Mouse (Mus musculus): Measurements from ENCODE around the gene Thrb.

Thrb gene

GRCm38 (mm10) chr14:17972665-17973064, 312.6 kb downstream of the Thrb start:
- DNase-seq, result no peak

DNA sequence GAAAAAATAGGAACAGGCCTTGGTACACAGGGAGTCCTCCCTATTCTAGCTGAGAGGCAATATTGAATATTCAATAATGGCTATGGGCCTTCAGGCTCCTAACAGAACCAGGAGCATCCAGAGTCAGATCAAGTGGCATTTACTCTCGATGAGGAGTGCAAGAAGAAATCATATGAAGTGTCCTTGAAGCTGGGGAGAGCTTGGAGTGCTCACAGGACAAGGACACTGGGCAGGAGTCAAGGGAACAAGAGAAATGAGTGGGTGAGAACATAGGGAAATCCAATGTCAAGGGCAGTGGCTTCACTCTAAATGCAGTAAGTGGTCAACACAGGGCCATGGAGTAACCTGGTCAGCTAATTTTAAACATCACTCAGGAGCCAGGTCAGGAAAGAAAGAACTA, 315.7 kb downstream of the Thrb start:
- DNase-seq, result no peak

DNA sequence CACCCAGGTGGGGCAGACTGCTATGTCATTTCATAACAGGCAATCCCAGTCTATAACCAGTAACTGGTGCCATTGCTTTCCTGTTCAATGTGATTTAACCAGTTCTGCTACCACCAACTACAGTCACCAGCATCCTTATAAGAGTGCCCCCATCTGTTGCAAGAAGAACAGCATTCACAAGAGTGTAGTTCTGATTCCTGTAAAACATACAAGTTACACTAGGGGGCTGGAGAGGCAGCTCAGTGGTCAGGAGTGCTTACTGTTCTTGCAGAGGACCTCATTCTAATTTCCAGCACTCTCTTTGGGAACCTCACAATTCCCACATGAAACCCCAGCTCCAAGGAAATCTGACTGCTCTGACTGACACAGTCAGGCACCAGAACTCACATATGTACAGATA, 318.2 kb downstream of the Thrb start:
- DNase-seq, result no peak

- no peak for DNase-seq
These were observed 321.2 kb downstream of the Thrb start for GRCm38 (mm10) chr14:17981258-17981657.

DNA sequence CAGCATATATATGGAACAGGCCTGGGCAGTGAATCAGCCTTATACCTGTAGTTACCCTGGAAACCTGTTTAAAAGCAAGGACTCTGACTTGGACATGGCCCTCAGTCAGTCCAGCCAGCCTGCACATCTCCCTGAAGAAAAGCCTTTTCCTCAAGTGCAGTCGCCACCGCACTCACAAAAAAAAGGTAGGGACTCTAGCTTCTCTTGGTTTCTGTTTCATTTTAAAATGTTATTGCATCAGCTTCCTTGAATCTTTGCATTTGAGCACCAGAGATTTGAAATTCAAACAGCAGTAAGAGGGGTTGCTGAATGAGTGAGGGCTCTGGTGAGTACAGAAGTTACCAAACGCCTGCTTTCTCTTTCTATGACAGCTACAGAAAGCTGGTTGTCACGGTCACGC, 322.0 kb downstream of the Thrb start:
- no peak for DNase-seq

DNA sequence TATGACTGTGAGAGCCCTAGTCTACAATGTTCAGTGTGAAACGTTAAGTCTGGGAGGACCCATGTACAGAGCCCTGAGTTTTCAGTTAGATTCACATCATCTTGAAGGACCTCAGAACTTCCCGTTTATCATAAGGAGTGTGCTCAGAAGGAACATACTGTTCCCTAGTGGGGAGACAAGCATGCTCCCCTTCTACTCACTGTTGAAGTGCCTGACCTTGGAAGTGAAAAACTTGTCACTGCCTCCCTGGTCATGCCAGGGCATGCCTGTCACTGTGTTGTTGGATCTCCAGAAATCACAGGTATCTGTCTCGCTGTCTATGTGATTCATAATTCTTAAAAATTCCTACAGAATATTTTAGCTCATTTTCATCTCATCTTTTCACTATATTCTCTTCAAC, 323.3 kb downstream of the Thrb start:
- no peak for DNase-seq

- DNase-seq, result no peak
These were observed 323.8 kb downstream of the Thrb start for GRCm38 (mm10) chr14:17983839-17984238.

DNA sequence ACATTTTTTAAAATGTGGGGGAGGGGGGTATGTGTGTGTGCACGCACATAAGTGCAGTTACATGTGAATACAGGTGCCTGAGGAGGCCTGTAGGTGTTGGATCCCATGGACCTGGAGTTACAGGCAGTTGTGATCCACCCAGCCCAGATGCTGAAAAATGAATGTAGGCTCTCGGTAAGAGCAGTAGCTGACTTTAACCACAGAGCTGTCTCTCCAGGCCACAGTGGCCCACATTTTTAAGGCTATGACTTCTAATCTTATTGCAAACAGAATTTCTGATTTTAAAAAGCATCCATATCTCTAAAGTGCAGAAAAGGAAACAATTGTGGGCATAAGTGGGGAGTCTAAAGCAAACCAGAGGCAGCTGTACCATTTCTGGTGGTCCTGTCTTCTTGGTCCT, 328.5 kb downstream of the Thrb start:
- DNase-seq, result no peak

GRCm38 (mm10) chr14:17989182-17989581, 329.1 kb downstream of the Thrb start:
- DNase-seq, result no peak

GRCm38 (mm10) chr14:17990186-17990585, 330.1 kb downstream of the Thrb start:
- no peak for DNase-seq

- DNase-seq, result peak; percentile 31 to 73
These were observed 341.8 kb downstream of the Thrb start for GRCm38 (mm10) chr14:18001886-18002285.

- no peak for DNase-seq
These were observed 343.6 kb downstream of the Thrb start for GRCm38 (mm10) chr14:18003686-18004085.

- DNase-seq, result no peak
These were observed 348.5 kb downstream of the Thrb start for GRCm38 (mm10) chr14:18008524-18008923.

- no peak for DNase-seq
These were observed 356.5 kb downstream of the Thrb start for GRCm38 (mm10) chr14:18016604-18017003.

DNA sequence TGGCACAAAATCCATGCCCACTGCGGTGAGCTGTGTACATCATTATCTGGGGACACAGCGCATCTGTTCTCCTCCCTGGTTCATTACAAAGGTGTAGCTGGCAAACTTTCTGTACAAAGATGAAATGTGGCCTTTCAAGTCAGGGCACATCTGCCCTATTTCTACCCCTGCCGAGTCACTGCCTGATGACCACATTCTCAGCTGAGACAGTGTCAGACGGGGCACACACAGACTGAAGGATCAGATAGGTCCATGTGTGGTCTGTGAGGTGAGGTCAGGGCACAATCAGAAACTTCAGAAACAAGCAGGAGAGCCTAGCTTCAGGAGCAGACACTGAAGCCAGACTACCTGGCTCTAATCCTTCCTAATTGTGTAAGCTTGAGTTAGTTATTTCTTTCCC, 360.1 kb downstream of the Thrb start:
- no peak for DNase-seq

DNA sequence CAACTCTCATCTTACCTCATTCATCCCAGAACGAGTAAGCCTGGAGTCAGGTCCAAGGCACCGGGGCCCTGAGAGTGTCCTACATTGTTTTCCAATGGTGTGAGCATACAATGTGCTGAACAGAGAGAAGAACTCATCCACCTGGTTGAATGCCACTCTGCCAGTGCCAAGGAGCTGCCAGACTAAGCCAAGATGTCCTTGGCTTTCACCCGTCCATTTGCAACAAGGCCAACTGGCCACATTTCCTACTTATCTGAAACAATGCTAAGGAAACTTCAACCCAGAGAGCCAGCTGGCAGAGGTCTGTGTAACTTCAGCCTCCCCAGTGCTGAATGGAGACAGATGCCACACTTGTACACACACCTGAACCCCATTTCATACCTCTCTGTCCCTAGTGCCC, 360.6 kb downstream of the Thrb start:
- DNase-seq, result no peak

- DNase-seq, result peak; percentile 21 to 53
These were observed 361.7 kb downstream of the Thrb start for GRCm38 (mm10) chr14:18021726-18022125.

GRCm38 (mm10) chr14:18022351-18022750, 362.3 kb downstream of the Thrb start:
- no peak for DNase-seq

GRCm38 (mm10) chr14:18027867-18028266, 367.8 kb downstream of the Thrb start:
- no peak for DNase-seq

DNA sequence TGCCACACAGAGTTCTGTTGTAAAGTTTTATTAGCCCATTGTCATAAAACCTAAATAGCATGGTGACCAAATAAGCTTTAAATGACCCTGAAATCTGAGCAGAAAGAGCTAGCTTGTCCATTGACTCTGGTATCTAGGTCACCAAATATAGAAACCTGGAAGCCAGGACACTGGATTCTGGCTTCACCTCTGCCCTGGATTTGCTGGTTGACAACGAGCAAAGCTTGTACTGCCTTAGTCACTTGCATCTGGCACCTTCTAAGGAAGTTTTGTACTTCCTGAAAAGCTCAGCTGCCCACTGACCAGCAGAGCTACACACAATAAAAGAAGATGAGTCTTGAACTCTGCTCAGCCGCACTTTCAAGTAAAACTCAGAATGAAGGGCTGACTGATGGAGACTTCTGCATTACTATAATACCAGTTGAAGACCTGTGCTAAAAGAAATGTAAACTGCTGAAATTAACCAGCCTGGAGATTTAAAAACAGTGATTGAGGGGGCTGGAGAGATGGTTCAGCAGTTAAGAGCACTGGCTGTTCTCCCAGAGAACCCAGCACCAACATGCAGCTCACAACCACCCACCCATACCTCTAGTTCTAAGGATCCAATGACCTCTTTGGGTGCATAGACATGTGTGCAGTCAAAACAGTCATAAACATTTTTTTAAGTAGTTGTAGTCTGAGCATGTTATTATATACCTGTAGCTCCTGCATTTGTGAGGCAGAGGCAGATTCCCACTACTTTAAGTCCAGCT, 369.3 kb downstream of the Thrb start:
- no peak for DNase-seq

DNA sequence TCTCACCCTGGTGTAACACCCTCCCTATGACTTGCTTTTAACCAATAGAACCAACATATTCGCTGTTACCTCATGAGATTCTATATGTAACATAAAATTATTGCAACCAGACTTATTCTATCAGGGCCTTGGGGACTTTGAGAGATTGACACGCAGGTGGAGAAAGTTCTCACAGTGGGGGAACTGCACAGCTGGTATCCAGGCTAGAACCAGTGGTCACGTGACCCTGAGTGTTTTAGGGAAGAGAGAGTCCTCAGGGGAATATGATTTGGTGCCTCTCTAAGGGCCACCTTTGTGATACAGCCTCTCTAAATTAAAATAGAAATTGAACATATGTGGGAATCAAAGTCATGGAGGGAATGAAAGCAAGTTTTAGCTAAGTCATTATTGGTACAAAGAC, 371.9 kb downstream of the Thrb start:
- DNase-seq, result no peak

DNA sequence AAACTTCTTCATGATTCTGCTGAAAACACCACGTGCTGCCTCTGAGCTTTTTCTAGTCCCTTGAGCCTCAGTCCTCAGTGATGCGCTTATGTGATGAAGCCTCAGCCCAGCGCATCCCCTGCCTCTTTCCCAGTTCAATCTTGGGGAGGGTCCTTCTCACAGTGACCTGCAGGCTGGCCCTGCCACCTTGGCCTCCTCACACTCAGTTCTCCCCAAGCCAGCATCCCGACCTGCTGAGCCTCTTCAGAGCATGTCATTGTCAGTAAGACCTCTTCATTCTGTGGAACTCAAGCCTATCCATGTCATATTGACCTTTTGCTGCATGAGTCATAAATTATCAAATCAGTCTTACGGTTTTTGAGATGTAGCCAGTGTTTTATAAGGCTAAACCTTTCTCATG, 376.5 kb downstream of the Thrb start:
- DNase-seq, result no peak

DNA sequence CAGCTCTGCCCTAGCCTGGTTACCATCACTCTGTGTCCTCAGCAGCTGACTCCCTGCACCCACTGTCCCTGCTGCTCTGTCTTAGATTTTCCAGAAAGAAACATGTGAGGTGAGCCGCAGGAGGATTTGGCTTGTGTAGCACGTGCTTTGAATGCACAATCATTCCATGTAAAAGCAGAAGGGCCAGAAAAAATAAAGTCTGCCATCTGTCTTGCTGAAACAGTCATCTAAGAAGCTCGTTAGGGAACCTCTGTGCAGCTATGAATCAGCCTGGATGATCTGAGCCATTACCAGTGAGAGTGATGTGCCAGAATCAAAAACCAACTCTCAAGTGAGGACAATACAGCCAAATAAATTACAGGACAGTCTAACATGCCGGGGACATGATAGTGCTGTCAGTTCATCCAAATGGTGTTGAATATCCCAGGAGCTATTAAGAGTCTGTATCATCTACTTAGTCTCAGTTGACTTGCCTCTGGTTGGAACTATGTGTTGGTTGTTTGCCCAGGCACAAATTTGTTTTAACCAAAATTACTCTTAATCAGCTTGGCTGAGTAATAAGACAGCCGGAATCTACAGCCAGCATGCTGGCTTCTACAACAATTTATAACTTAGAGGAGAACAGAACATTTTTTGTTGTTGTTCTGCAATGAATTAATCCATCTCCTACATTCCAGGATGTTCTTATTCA, 402.2 kb downstream of the Thrb start:
- DNase-seq, result no peak
